Mouse (Mus musculus): ENCODE results near the gene Igf1r. TPM values are rescaled to one million over a fixed set of nuclear protein-coding genes. Genes with fewer than 3 reads are reported as not detected.

Igf1r gene
- polyA plus RNA-seq, 1 experiment from 2014 or later: 24.9 TPM

- Histone ChIP-seq H3K4me3 (no peak overlapping the region), H3K27ac (0 out of 2 replicates have a peak overlapping the region, but pooled peaks have one; percentile 24), H3K27me3 (ENCODE audit: insufficient read depth, poor library complexity, severe bottlenecking) (no peaks in the 10 kb centered on the region), H3K36me3 (peaks cover 82% of the 10 kb centered on the region), H3K4me1 (peaks cover 24% of the 10 kb centered on the region), H3K9me3 (no peaks in the 10 kb centered on the region)
- WGBS: 74% methylated on average over 13 of the region's 13 CpGs
- no peak for DNase-seq (ENCODE audit: low spot score)
Measured at GRCm38 (mm10) chr7:68189691-68190456, 237.2 kb downstream of the Igf1r start.

- peaks cover 93% of the 10 kb centered on the region for H3K36me3 ChIP-seq
- no peaks in the 10 kb centered on the region for H3K9me3 ChIP-seq
- 42% methylated on average over 15 of the region's 15 CpGs for WGBS
Measured at GRCm38 (mm10) chr7:68193958-68194695, 241.5 kb downstream of the Igf1r start.

DNA sequence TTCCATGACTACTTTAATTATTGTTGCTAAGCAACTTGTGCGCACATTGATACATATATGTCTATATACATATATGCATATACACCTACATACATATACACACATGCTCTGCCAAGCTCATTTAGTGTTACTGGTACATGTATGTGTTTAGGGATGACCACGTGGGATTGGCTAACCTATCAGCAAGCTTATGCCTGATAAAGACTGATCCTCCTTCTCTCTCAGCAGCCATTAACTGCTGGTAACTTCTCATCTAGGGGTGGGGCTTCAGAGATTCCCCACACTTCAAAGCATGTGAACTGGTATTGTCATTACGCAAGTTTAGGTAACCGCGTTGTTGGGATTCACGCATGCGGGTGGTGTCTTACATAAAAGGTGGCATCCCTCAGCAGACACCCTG lies 247.0 kb downstream of the Igf1r start:
- Histone ChIP-seq H3K9me3 (no peaks in the 10 kb centered on the region), H3K27me3 (ENCODE audit: insufficient read depth, poor library complexity, severe bottlenecking) (no peaks in the 10 kb centered on the region), H3K27ac (no peak overlapping the region), H3K36me3 (peaks cover 80% of the 10 kb centered on the region), H3K4me3 (no peak overlapping the region), H3K4me1 (peaks cover 12% of the 10 kb centered on the region; the same call in 1 of the 2 replicates)
- DNase-seq (ENCODE audit: low spot score): no peak
- WGBS: 94% methylated on average over 7 of the region's 7 CpGs

More at GRCm38 (mm10) chr7:68193958-68194695, 241.5 kb downstream of the Igf1r start:
- Histone ChIP-seq H3K4me1 (peaks cover 17% of the 10 kb centered on the region), H3K27ac (peak overlapping the region; percentile 39; the same call in 1 of the 2 replicates), H3K27me3 (ENCODE audit: insufficient read depth, poor library complexity, severe bottlenecking) (no peaks in the 10 kb centered on the region), H3K4me3 (no peak overlapping the region)
- DNase-seq (ENCODE audit: low spot score): no peak

DNA sequence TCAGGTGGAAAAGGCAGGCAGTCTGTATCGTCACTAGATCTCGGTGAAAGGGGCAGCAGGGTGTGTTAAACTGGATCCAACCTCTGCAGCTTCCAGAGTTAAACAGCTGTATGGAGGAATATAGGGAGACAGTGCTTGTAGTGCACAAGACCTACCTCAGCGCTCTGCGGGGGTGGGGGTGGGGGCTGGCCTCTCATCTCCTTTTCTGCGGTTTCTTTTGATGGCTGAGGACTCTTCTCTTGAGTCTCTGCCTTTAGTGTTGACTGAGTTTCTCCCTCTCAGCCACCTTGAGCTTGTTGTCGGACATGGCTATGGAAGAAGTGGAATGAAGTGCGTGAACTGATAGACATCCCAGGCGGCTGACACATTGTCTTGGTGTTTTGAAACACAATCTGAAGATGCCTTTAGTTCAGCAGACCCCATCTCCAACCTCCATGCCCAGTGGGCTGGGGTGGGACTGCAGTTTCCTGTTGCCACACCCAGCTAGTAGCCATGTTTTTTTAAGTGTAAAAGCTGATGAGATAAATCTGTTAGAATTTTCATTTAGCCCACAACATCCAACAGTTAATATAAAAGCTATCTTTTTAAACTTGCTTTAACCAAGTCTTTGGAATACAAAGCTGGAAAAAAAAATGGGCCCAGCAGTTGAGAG lies 253.3 kb downstream of the Igf1r start:
- Histone ChIP-seq H3K9me3 (no peaks in the 10 kb centered on the region), H3K4me3 (no peak overlapping the region), H3K4me1 (peaks cover 11% of the 10 kb centered on the region; the same call in 1 of the 2 replicates), H3K27ac (no peak overlapping the region), H3K27me3 (ENCODE audit: insufficient read depth, poor library complexity, severe bottlenecking) (no peaks in the 10 kb centered on the region), H3K36me3 (peaks cover 84% of the 10 kb centered on the region)
- no peak for DNase-seq (ENCODE audit: low spot score)
- WGBS: 83% methylated on average over 8 of the region's 8 CpGs

DNA sequence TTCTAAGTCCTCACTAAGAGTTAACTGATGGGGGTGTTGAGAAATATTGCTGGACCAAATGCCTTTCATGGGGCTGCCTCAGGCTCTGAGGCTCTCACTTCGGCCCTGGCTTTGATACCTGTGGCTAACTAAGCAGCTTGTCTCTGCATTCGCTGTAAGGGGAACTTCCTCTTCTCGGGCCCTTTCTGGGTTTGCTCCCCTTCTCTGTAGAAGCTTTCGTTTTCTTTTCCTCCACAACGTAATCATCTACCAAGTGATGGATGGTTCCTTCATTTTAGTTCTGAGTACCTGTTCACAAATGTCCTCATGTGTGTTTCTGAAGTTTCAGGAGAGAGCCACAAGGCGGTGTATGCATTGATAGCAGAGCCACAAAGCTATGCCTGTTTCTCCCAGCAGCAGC lies 256.4 kb downstream of the Igf1r start:
- Histone ChIP-seq H3K27me3 (ENCODE audit: insufficient read depth, poor library complexity, severe bottlenecking) (no peaks in the 10 kb centered on the region), H3K27ac (no peak overlapping the region), H3K9me3 (no peaks in the 10 kb centered on the region), H3K36me3 (peaks cover 88% of the 10 kb centered on the region), H3K4me3 (no peak overlapping the region), H3K4me1 (0 out of 2 replicates have a peak, but pooled peaks cover 4% of the 10 kb centered on the region)
- 89% methylated on average over 6 of the region's 6 CpGs for WGBS
- no peak for DNase-seq (ENCODE audit: low spot score)

GRCm38 (mm10) chr7:68210417-68210816 lies 257.8 kb downstream of the Igf1r start:
- H3K36me3 ChIP-seq: peaks cover 95% of the 10 kb centered on the region
- no peaks in the 10 kb centered on the region for H3K4me1 ChIP-seq
- H3K27ac ChIP-seq: no peak overlapping the region
- WGBS: 78% methylated on average over 4 of the region's 4 CpGs
- H3K27me3 ChIP-seq (ENCODE audit: insufficient read depth, poor library complexity, severe bottlenecking): no peaks in the 10 kb centered on the region
- H3K9me3 ChIP-seq: no peaks in the 10 kb centered on the region
- DNase-seq (ENCODE audit: low spot score): no peak
- no peak overlapping the region for H3K4me3 ChIP-seq

GRCm38 (mm10) chr7:68211883-68212282 lies 259.3 kb downstream of the Igf1r start:
- peaks cover 95% of the 10 kb centered on the region for H3K36me3 ChIP-seq
- 89% methylated on average over 7 of the region's 7 CpGs for whole genome bisulfite sequencing

GRCm38 (mm10) chr7:68213842-68214241 lies 261.2 kb downstream of the Igf1r start:
- WGBS: 82% methylated on average over 5 of the region's 5 CpGs
- Histone ChIP-seq H3K36me3 (peaks cover 95% of the 10 kb centered on the region), H3K27me3 (ENCODE audit: insufficient read depth, poor library complexity, severe bottlenecking) (no peaks in the 10 kb centered on the region), H3K4me1 (no peaks in the 10 kb centered on the region), H3K27ac (no peak overlapping the region), H3K9me3 (no peaks in the 10 kb centered on the region), H3K4me3 (no peak overlapping the region)
- DNase-seq (ENCODE audit: low spot score): no peak

More at GRCm38 (mm10) chr7:68211883-68212282, 259.3 kb downstream of the Igf1r start:
- H3K4me1 ChIP-seq: no peaks in the 10 kb centered on the region
- DNase-seq (ENCODE audit: low spot score): no peak
- no peaks in the 10 kb centered on the region for H3K27me3 ChIP-seq (ENCODE audit: insufficient read depth, poor library complexity, severe bottlenecking)
- H3K4me3 ChIP-seq: no peak overlapping the region
- no peak overlapping the region for H3K27ac ChIP-seq
- no peaks in the 10 kb centered on the region for H3K9me3 ChIP-seq

GRCm38 (mm10) chr7:68215522-68216070 lies 263.0 kb downstream of the Igf1r start:
- 92% methylated on average over 18 of the region's 18 CpGs for WGBS
- no peaks in the 10 kb centered on the region for H3K27me3 ChIP-seq (ENCODE audit: insufficient read depth, poor library complexity, severe bottlenecking)
- H3K4me1 ChIP-seq: no peaks in the 10 kb centered on the region
- no peak for DNase-seq (ENCODE audit: low spot score)
- H3K27ac ChIP-seq: no peak overlapping the region
- H3K36me3 ChIP-seq: peaks cover 94% of the 10 kb centered on the region
- no peaks in the 10 kb centered on the region for H3K9me3 ChIP-seq
- no peak overlapping the region for H3K4me3 ChIP-seq

- 89% methylated on average over 11 of the region's 11 CpGs for WGBS
- DNase-seq (ENCODE audit: low spot score): no peak
- no peak overlapping the region for H3K27ac ChIP-seq
- no peak overlapping the region for H3K4me3 ChIP-seq
- H3K4me1 ChIP-seq: peaks cover 10% of the 10 kb centered on the region; the same call in 1 of the 2 replicates
- peaks cover 88% of the 10 kb centered on the region for H3K36me3 ChIP-seq
- H3K27me3 ChIP-seq (ENCODE audit: insufficient read depth, poor library complexity, severe bottlenecking): no peaks in the 10 kb centered on the region
- H3K9me3 ChIP-seq: no peaks in the 10 kb centered on the region
Measured at GRCm38 (mm10) chr7:68218879-68219278, 266.3 kb downstream of the Igf1r start.

- H3K36me3 ChIP-seq: peaks cover 88% of the 10 kb centered on the region
- no peak for DNase-seq (ENCODE audit: low spot score)
- WGBS: 87% methylated on average over 9 of the region's 9 CpGs
- H3K27me3 ChIP-seq (ENCODE audit: insufficient read depth, poor library complexity, severe bottlenecking): no peaks in the 10 kb centered on the region
- H3K4me3 ChIP-seq: no peak overlapping the region
- no peaks in the 10 kb centered on the region for H3K9me3 ChIP-seq
- H3K4me1 ChIP-seq: peaks cover 14% of the 10 kb centered on the region; the same call in 1 of the 2 replicates
- no peak overlapping the region for H3K27ac ChIP-seq
Measured at GRCm38 (mm10) chr7:68221677-68222230, 269.1 kb downstream of the Igf1r start.

- H3K4me3 ChIP-seq: no peak overlapping the region
- H3K9me3 ChIP-seq: no peaks in the 10 kb centered on the region
- H3K36me3 ChIP-seq: peaks cover 82% of the 10 kb centered on the region
- H3K27ac ChIP-seq: no peak overlapping the region; the same call in 1 of the 2 replicates
- WGBS: 56% methylated on average over 13 of the region's 13 CpGs
- peaks cover 21% of the 10 kb centered on the region for H3K4me1 ChIP-seq
- no peaks in the 10 kb centered on the region for H3K27me3 ChIP-seq (ENCODE audit: insufficient read depth, poor library complexity, severe bottlenecking)
- DNase-seq (ENCODE audit: low spot score): no peak
Measured at GRCm38 (mm10) chr7:68223356-68223808, 270.8 kb downstream of the Igf1r start.
